In genomic region chr9:115355972-115356371, GRCm38 (mm10) we compare ENCODE assay signal across 14 mouse cellular contexts. TPM values are rescaled to one million over a fixed set of nuclear protein-coding genes. Genes with fewer than 3 reads are reported as not detected.
DNase-seq lines count a peak whose midpoint lies in the region; ATAC-seq and TF ChIP-seq lines count a peak whose summit lies in the region.
"Had no signal": no experiment of that assay in that cellular context is flagged by ENCODE, and none has a peak within 500 bp of the region (broad histone marks: within the 10 kb centered on the region; RNA-seq: fewer than 3 reads in every experiment).

No protein-coding gene starts in this region.

- H3K4me1 ChIP-seq in heart, embryonic 15.5 days (replicated peaks) = peaks cover 7% of the 10 kb centered on the region
- H3K4me1 ChIP-seq in lung, embryonic 16.5 days (replicated peaks; ENCODE audit: control insufficient read depth, insufficient read depth, low read length) = peaks cover 6% of the 10 kb centered on the region; the same call in 1 of the 2 replicates
- peaks cover 4% of the 10 kb centered on the region for H3K4me1 ChIP-seq in embryonic facial prominence, embryonic 14.5 days (ENCODE audit: control insufficient read depth, insufficient read depth, low read length)
- H3K4me1 ChIP-seq in stomach, embryonic 16.5 days (ENCODE audit: control insufficient read depth, insufficient read depth, low read length) = peaks cover 15% of the 10 kb centered on the region
- H3K4me1 ChIP-seq in cerebellum, adult 2 months (ENCODE audit: control insufficient read depth, insufficient read depth, low read length) = no peaks in the 10 kb centered on the region
- H3K4me1 ChIP-seq: midbrain, embryonic 13.5 days had no signal

- WGBS in heart, embryonic 15.5 days = 32% methylated on average over 5 of the region's 5 CpGs
- 13% methylated on average over 5 of the region's 5 CpGs for whole genome bisulfite sequencing in lung, embryonic 16.5 days
- 47% methylated on average over 5 of the region's 5 CpGs for WGBS in embryonic facial prominence, embryonic 14.5 days
- 27% methylated on average over 5 of the region's 5 CpGs for WGBS in stomach, embryonic 16.5 days
- WGBS in cerebellum, adult 2 months = 72% methylated on average over 5 of the region's 5 CpGs

- no peak for TF ChIP-seq POLR2A in cerebellum, adult 2 months (IDR thresholded peaks at IDR 0.05; ENCODE audit: borderline replicate concordance, insufficient read depth, low read length)

- no peak overlapping the region for H3K27ac ChIP-seq in heart, embryonic 15.5 days
- H3K27ac ChIP-seq in lung, embryonic 16.5 days (ENCODE audit: low read length) = no peak overlapping the region
- H3K27ac ChIP-seq in embryonic facial prominence, embryonic 14.5 days (replicated peaks; ENCODE audit: low read depth, low read length) = no peak overlapping the region
- peak overlapping the region; percentile 88 for H3K27ac ChIP-seq in stomach, embryonic 16.5 days (ENCODE audit: low read length)
- no peak overlapping the region for H3K27ac ChIP-seq in cerebellum, adult 2 months (ENCODE audit: insufficient read depth, low read length)
- H3K27ac ChIP-seq: heart, adult 2 months; hindbrain, postnatal 0 days; limb, embryonic 15.5 days; midbrain, embryonic 13.5 days; neural tube, embryonic 13.5 days had no signal

- H3K27me3 ChIP-seq in heart, embryonic 15.5 days = no peaks in the 10 kb centered on the region; the same call in 1 of the 2 replicates
- H3K27me3 ChIP-seq in lung, embryonic 16.5 days (ENCODE audit: control insufficient read depth, insufficient read depth, low read depth, low read length) = no peaks in the 10 kb centered on the region
- H3K27me3 ChIP-seq in embryonic facial prominence, embryonic 14.5 days (replicated peaks; ENCODE audit: control insufficient read depth, insufficient read depth, low read length) = no peaks in the 10 kb centered on the region
- H3K27me3 ChIP-seq in stomach, embryonic 16.5 days (ENCODE audit: control insufficient read depth, insufficient read depth, low read length) = no peaks in the 10 kb centered on the region
- no peaks in the 10 kb centered on the region for H3K27me3 ChIP-seq in cerebellum, adult 2 months (ENCODE audit: control insufficient read depth, insufficient read depth, low read length)
- H3K27me3 ChIP-seq: limb, embryonic 15.5 days; midbrain, embryonic 13.5 days; neural tube, embryonic 13.5 days had no signal

- intact Hi-C loops in heart, postnatal 36 days (cut with DNase I) = no loop called here

- 0 out of 2 replicates have a peak, but pooled peaks have one; percentile 43 for ATAC-seq in heart, embryonic 15.5 days (replicated peaks; ENCODE audit: insufficient number of reproducible peaks, insufficient read depth, low FRiP score, low read depth)
- peak; percentile 63 for ATAC-seq in lung, embryonic 16.5 days (ENCODE audit: low read depth)
- ATAC-seq in embryonic facial prominence, embryonic 14.5 days (ENCODE audit: low read depth) = 0 out of 2 replicates have a peak, but pooled peaks have one; percentile 58
- ATAC-seq in stomach, embryonic 16.5 days (ENCODE audit: insufficient read depth, low FRiP score) = peak; percentile 75
- ATAC-seq: hindbrain, postnatal 0 days; midbrain, embryonic 13.5 days had no signal

- H3K9me3 ChIP-seq in heart, embryonic 15.5 days (replicated peaks) = no peaks in the 10 kb centered on the region
- no peaks in the 10 kb centered on the region for H3K9me3 ChIP-seq in lung, embryonic 16.5 days (ENCODE audit: control insufficient read depth, low read length)
- no peaks in the 10 kb centered on the region for H3K9me3 ChIP-seq in embryonic facial prominence, embryonic 14.5 days (ENCODE audit: control insufficient read depth, low read length)
- H3K9me3 ChIP-seq in stomach, embryonic 16.5 days (replicated peaks; ENCODE audit: control insufficient read depth, low read length) = no peaks in the 10 kb centered on the region
- H3K9me3 ChIP-seq: limb, embryonic 15.5 days; midbrain, embryonic 13.5 days; neural tube, embryonic 13.5 days had no signal

- DNase-seq in heart, postnatal 36 days = no peak
- no peak for DNase-seq in lung, postnatal 36 days
- DNase-seq in embryonic facial prominence, embryonic 14.5 days (ENCODE audit: low spot score) = peak; percentile 37
- no peak for DNase-seq in spleen, postnatal 14 days (ENCODE audit: low spot score in 2 of 2)
- no peak for DNase-seq in cerebellum, adult 2 months
- DNase-seq: cerebellum, postnatal 25 days; heart, adult 2 months had no signal

- no peak overlapping the region for H3K4me2 ChIP-seq in heart, embryonic 15.5 days
- H3K4me2 ChIP-seq in lung, embryonic 16.5 days (ENCODE audit: low read depth, low read length) = no peak overlapping the region
- no peak overlapping the region for H3K4me2 ChIP-seq in embryonic facial prominence, embryonic 14.5 days (ENCODE audit: low read depth, low read length)
- H3K4me2 ChIP-seq in stomach, embryonic 16.5 days (ENCODE audit: low read depth, low read length) = peak overlapping the region; percentile 42
- H3K4me2 ChIP-seq: limb, embryonic 15.5 days; midbrain, embryonic 13.5 days; neural tube, embryonic 13.5 days had no signal

- H3K4me3 ChIP-seq in heart, embryonic 15.5 days = no peak overlapping the region
- H3K4me3 ChIP-seq in lung, embryonic 16.5 days (ENCODE audit: low read length) = no peak overlapping the region
- no peak overlapping the region for H3K4me3 ChIP-seq in embryonic facial prominence, embryonic 14.5 days (ENCODE audit: low read depth, low read length)
- H3K4me3 ChIP-seq in stomach, embryonic 16.5 days (replicated peaks; ENCODE audit: low read length) = no peak overlapping the region
- no peak overlapping the region for H3K4me3 ChIP-seq in cerebellum, adult 2 months (replicated peaks; ENCODE audit: insufficient read depth, low read depth, low read length)
- H3K4me3 ChIP-seq: heart, adult 2 months; limb, embryonic 15.5 days; midbrain, embryonic 13.5 days; neural tube, embryonic 13.5 days had no signal

- no peaks in the 10 kb centered on the region for H3K36me3 ChIP-seq in heart, embryonic 15.5 days
- no peaks in the 10 kb centered on the region for H3K36me3 ChIP-seq in lung, embryonic 16.5 days (ENCODE audit: control insufficient read depth, insufficient read depth, low read length)
- no peaks in the 10 kb centered on the region for H3K36me3 ChIP-seq in embryonic facial prominence, embryonic 14.5 days (ENCODE audit: control insufficient read depth, insufficient read depth, low read length)
- no peaks in the 10 kb centered on the region for H3K36me3 ChIP-seq in stomach, embryonic 16.5 days (ENCODE audit: control insufficient read depth, insufficient read depth, low read length)
- H3K36me3 ChIP-seq: limb, embryonic 15.5 days; midbrain, embryonic 13.5 days; neural tube, embryonic 13.5 days had no signal

- H3K9ac ChIP-seq in heart, embryonic 15.5 days = no peak overlapping the region
- H3K9ac ChIP-seq in lung, embryonic 16.5 days (ENCODE audit: low read length) = no peak overlapping the region
- no peak overlapping the region for H3K9ac ChIP-seq in embryonic facial prominence, embryonic 14.5 days (ENCODE audit: low read depth, low read length)
- H3K9ac ChIP-seq in stomach, embryonic 16.5 days (ENCODE audit: low read length) = no peak overlapping the region
- H3K9ac ChIP-seq: limb, embryonic 15.5 days; midbrain, embryonic 13.5 days; neural tube, embryonic 13.5 days had no signal

- no peak for TF ChIP-seq CTCF in cerebellum, adult 2 months (IDR thresholded peaks at IDR 0.05; ENCODE audit: borderline replicate concordance, insufficient read depth, low read depth, low read length)

RNA-seq across cellular contexts. Expression of gene Stt3b, which starts 45.8 kb away (rescaled TPM):
- polyA plus RNA-seq in heart, embryonic 15.5 days (2015; fragmentation: Nextera tagmentation; extraction: Ambion mirVana) = 64.0 and 76.2 TPM in 2 replicates
- total RNA-seq in heart, postnatal 36 days (2021) = 10 to 100 TPM; 55.3 to 57.4 TPM
- polyA plus RNA-seq in lung, embryonic 16.5 days (2015; fragmentation: Nextera tagmentation; extraction: Ambion mirVana) = 91.3 and 91.9 TPM in 2 replicates
- 115 and 116 TPM in 2 replicates for polyA plus RNA-seq in embryonic facial prominence, embryonic 14.5 days (2014; fragmentation: Nextera tagmentation; extraction: Ambion mirVana)
- 80.8 and 83.6 TPM in 2 replicates for polyA plus RNA-seq in stomach, embryonic 16.5 days (2015; fragmentation: Nextera tagmentation; extraction: Ambion mirVana)
- polyA plus RNA-seq in cerebellum, adult 2 months (2012; rRNA removed) = 37.2 and 38.2 TPM in 2 replicates
